Mouse (Mus musculus) macrophage (primary cell): ENCODE results near the gene Pdlim3. TPM values are rescaled to one million over a fixed set of nuclear protein-coding genes. Genes with fewer than 3 reads are reported as not detected.

Experiments used
- H3K27ac ChIP-seq: fragments of 350-480 bp; formaldehyde crosslinking; 2 replicates; pipeline ENCODE4 v1.9.0; 2021
- H3K36me3 ChIP-seq: fragments of 350-480 bp; formaldehyde crosslinking; 2 replicates; pipeline ENCODE4 v1.9.0; 2021; ENCODE audit errors: inconsistent target
- H3K4me3 ChIP-seq: fragments of 350-480 bp; formaldehyde crosslinking; 2 replicates; pipeline ENCODE4 v1.9.0; 2021; ENCODE audit errors: inconsistent target
- H3K79me2 ChIP-seq: fragments of 350-480 bp; formaldehyde crosslinking; 2 replicates; pipeline ENCODE4 v1.9.0; 2021; ENCODE audit errors: inconsistent target
- WGBS: methylation state at CpG from one replicate; pipeline ENCODE4 v1.1.7; 2026; ENCODE audit warnings: inconsistent platforms; ENCODE audit not compliant: missing documents; 5-methylcytosine and 5-hydroxymethylcytosine counted together
- polyA plus RNA-seq: library from polyadenylated mRNA; stranded (reverse); fragments of 250-400 nt; gene quantifications from 3 replicates; pipeline ENCODE4 v1.2.4, GENCODE M21; 2018; ENCODE audit warnings: inconsistent platforms

Pdlim3 gene
- polyA plus RNA-seq, 1 experiment from 2014 or later, result not detected

- no peaks in the 10 kb centered on the region for H3K36me3 ChIP-seq
- WGBS, result 82% methylated on average over 4 of the region's 4 CpGs
- H3K27ac ChIP-seq, result no peak overlapping the region
- no peaks in the 10 kb centered on the region for H3K79me2 ChIP-seq
- no peak overlapping the region for H3K4me3 ChIP-seq
Measured at GRCm38 (mm10) chr8:45883793-45884192, 1.5 kb upstream of the Pdlim3 start.

GRCm38 (mm10) chr8:45884552-45884951, 709 bp upstream of the Pdlim3 start:
- H3K36me3 ChIP-seq, result no peaks in the 10 kb centered on the region
- H3K4me3 ChIP-seq, result no peak overlapping the region
- no peaks in the 10 kb centered on the region for H3K79me2 ChIP-seq
- WGBS, result 10% methylated on average over 13 of the region's 13 CpGs
- no peak overlapping the region for H3K27ac ChIP-seq

- H3K79me2 ChIP-seq, result no peaks in the 10 kb centered on the region
- H3K27ac ChIP-seq, result no peak overlapping the region
- no peaks in the 10 kb centered on the region for H3K36me3 ChIP-seq
- no peak overlapping the region for H3K4me3 ChIP-seq
- WGBS, result 67% methylated on average over 2 of the region's 2 CpGs
Measured at GRCm38 (mm10) chr8:45885775-45886174, 514 bp downstream of the Pdlim3 start.

- Histone ChIP-seq H3K27ac (no peak overlapping the region), H3K79me2 (no peaks in the 10 kb centered on the region), H3K4me3 (no peak overlapping the region), H3K36me3 (no peaks in the 10 kb centered on the region)
- WGBS, result 55% methylated on average over 7 of the region's 7 CpGs
Measured at GRCm38 (mm10) chr8:45889737-45890136, 4.5 kb downstream of the Pdlim3 start.

GRCm38 (mm10) chr8:45896590-45896989, 11.3 kb downstream of the Pdlim3 start:
- WGBS, result 87% methylated on average over 3 of the region's 3 CpGs
- no peaks in the 10 kb centered on the region for H3K36me3 ChIP-seq
- H3K27ac ChIP-seq, result no peak overlapping the region
- H3K4me3 ChIP-seq, result no peak overlapping the region
- no peaks in the 10 kb centered on the region for H3K79me2 ChIP-seq

GRCm38 (mm10) chr8:45899783-45900182, 14.5 kb downstream of the Pdlim3 start:
- H3K27ac ChIP-seq, result no peak overlapping the region

GRCm38 (mm10) chr8:45901626-45902025, 16.4 kb downstream of the Pdlim3 start:
- Histone ChIP-seq H3K79me2 (no peaks in the 10 kb centered on the region), H3K27ac (no peak overlapping the region), H3K36me3 (no peaks in the 10 kb centered on the region), H3K4me3 (no peak overlapping the region)
- WGBS, result 88% methylated on average over 8 of the region's 8 CpGs

More at GRCm38 (mm10) chr8:45899783-45900182, 14.5 kb downstream of the Pdlim3 start:
- no peaks in the 10 kb centered on the region for H3K36me3 ChIP-seq
- WGBS, result 30% methylated on average over 3 of the region's 3 CpGs
- no peaks in the 10 kb centered on the region for H3K79me2 ChIP-seq
- no peak overlapping the region for H3K4me3 ChIP-seq

GRCm38 (mm10) chr8:45903659-45904058, 18.4 kb downstream of the Pdlim3 start:
- no peak overlapping the region for H3K4me3 ChIP-seq
- H3K36me3 ChIP-seq, result no peaks in the 10 kb centered on the region
- H3K27ac ChIP-seq, result no peak overlapping the region
- WGBS, result 77% methylated on average over 3 of the region's 3 CpGs
- H3K79me2 ChIP-seq, result no peaks in the 10 kb centered on the region

GRCm38 (mm10) chr8:45905591-45906250, 20.5 kb downstream of the Pdlim3 start:
- 71% methylated on average over 7 of the region's 7 CpGs for WGBS
- H3K27ac ChIP-seq, result no peak overlapping the region
- H3K4me3 ChIP-seq, result no peak overlapping the region
- no peaks in the 10 kb centered on the region for H3K79me2 ChIP-seq
- H3K36me3 ChIP-seq, result no peaks in the 10 kb centered on the region

GRCm38 (mm10) chr8:45906251-45906619, 21.0 kb downstream of the Pdlim3 start:
- H3K4me3 ChIP-seq, result no peak overlapping the region
- 83% methylated on average over 3 of the region's 4 CpGs for WGBS
- no peak overlapping the region for H3K27ac ChIP-seq
- H3K79me2 ChIP-seq, result no peaks in the 10 kb centered on the region
- H3K36me3 ChIP-seq, result no peaks in the 10 kb centered on the region

- Histone ChIP-seq H3K4me3 (no peak overlapping the region), H3K36me3 (no peaks in the 10 kb centered on the region), H3K27ac (no peak overlapping the region), H3K79me2 (no peaks in the 10 kb centered on the region)
- 95% methylated on average over 11 of the region's 11 CpGs for WGBS
Measured at GRCm38 (mm10) chr8:45913707-45914106, 28.4 kb downstream of the Pdlim3 start.

GRCm38 (mm10) chr8:45916496-45916895, 31.2 kb downstream of the Pdlim3 start:
- Histone ChIP-seq H3K79me2 (no peaks in the 10 kb centered on the region), H3K27ac (no peak overlapping the region), H3K36me3 (no peaks in the 10 kb centered on the region), H3K4me3 (no peak overlapping the region)
- WGBS, result 89% methylated on average over 3 of the region's 3 CpGs

GRCm38 (mm10) chr8:45917040-45917679, 31.9 kb downstream of the Pdlim3 start:
- no peak overlapping the region for H3K4me3 ChIP-seq
- WGBS, result 95% methylated on average over 19 of the region's 20 CpGs
- H3K79me2 ChIP-seq, result no peaks in the 10 kb centered on the region
- H3K27ac ChIP-seq, result no peak overlapping the region
- H3K36me3 ChIP-seq, result no peaks in the 10 kb centered on the region

- no peak overlapping the region for H3K4me3 ChIP-seq
- H3K36me3 ChIP-seq, result no peaks in the 10 kb centered on the region
- H3K27ac ChIP-seq, result no peak overlapping the region
- WGBS, result 87% methylated on average over 15 of the region's 15 CpGs
- H3K79me2 ChIP-seq, result no peaks in the 10 kb centered on the region
Measured at GRCm38 (mm10) chr8:45918891-45919290, 33.6 kb downstream of the Pdlim3 start.

GRCm38 (mm10) chr8:45920392-45920791, 35.1 kb downstream of the Pdlim3 start:
- 92% methylated on average over 7 of the region's 7 CpGs for WGBS
- no peak overlapping the region for H3K27ac ChIP-seq
- H3K4me3 ChIP-seq, result no peak overlapping the region
- no peaks in the 10 kb centered on the region for H3K36me3 ChIP-seq
- no peaks in the 10 kb centered on the region for H3K79me2 ChIP-seq
